In the genomic region with DNA sequence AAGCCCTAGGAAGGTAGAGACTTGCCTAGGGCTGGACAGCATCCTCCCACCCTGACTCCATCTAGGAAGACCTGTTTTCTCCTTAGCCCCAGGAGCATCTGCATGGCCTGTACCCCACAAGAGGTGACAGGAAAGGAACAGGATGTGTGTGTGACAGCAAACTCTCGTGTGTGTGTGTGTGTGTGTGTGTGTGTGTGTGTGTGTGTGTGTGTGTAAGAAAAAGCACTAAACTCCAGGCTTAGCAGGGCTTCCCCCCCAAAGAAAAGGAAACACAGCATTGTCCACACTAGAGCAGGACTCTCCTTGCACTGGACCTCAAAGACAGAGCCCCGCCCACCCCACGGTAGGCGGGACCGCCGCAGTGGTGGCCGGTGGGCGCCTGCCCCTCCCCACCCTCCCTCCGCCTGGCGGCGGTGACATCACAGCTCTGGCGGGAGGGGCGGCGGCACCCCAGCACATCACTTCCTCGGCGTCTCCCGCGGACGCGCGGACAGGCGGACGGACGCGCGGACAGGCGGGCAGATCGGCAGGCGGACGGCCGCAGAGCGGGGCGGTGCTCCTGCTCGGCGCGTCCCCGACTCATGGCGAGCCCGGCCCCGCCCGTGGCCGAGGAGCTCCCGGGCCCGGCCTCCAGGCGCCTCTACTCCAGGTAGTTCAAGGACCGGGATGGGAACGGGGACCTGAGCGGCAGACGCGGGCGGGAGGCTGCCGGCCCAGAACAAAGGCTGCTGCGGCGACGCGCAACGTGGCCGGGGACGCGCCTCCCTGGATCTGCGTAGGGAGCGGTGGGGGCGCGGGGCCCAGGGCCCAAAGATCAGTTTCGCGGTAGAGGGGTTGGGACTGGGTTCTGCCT, we compare ENCODE assay signal across 8 mouse cellular contexts. TPM values are rescaled to one million over a fixed set of nuclear protein-coding genes. Genes with fewer than 3 reads are reported as not detected.
DNase-seq lines count a peak whose midpoint lies in the region; ATAC-seq lines count a peak whose summit lies in the region.

A gene (plus strand): TSS at position 444 of the 853 bp plus-strand sequence.

- H3K27ac ChIP-seq in hindbrain, embryonic 12.5 days, result peak within 1 kb of the TSS; percentile 94

- no peaks in the 10 kb centered on the region for H3K36me3 ChIP-seq in hindbrain, embryonic 12.5 days

- H3K4me2 ChIP-seq in hindbrain, embryonic 12.5 days (replicated peaks), result peak within 1 kb of the TSS; percentile 94

- peak within 1 kb of the TSS; percentile 82 for H3K4me3 ChIP-seq in hindbrain, embryonic 12.5 days

- H3K9me3 ChIP-seq in hindbrain, embryonic 12.5 days (replicated peaks), result no peaks in the 10 kb centered on the region

- peak within 1 kb of the TSS; percentile 94 for H3K9ac ChIP-seq in hindbrain, embryonic 12.5 days

- H3K27me3 ChIP-seq in hindbrain, embryonic 12.5 days, result no peaks in the 10 kb centered on the region

- ATAC-seq in hindbrain, embryonic 12.5 days (ENCODE audit: low FRiP score), result peak; percentile 86

- peak; percentile 76 for DNase-seq in MN1 (ENCODE audit: low spot score)
- DNase-seq in cerebellum, adult 8-10 months, result peak; percentile 78
- DNase-seq in frontal cortex, postnatal 10 days (ENCODE audit: low spot score in 2 of 2), result peak; percentile 72 to 81
- DNase-seq in layer of hippocampus, postnatal 36 days, result peak; percentile 70 to 72
- peak; percentile 90 to 95 for DNase-seq in lung, postnatal 4 days
- DNase-seq in retina, postnatal 7 days (ENCODE audit: low read depth, low spot score), result peak; percentile 67
- peak; percentile 66 to 72 for DNase-seq in urinary bladder, adult 18-20 months (ENCODE audit: low spot score in 2 of 2)

- under 1% methylated on average over 65 of the region's 66 CpGs for WGBS in hindbrain, embryonic 12.5 days

- peaks cover 50% of the 10 kb centered on the region for H3K4me1 ChIP-seq in hindbrain, embryonic 12.5 days

RNA-seq across cellular contexts. Expression of the gene that starts here (rescaled TPM):
- polyA plus RNA-seq in hindbrain, embryonic 12.5 days (2016; fragmentation: Nextera tagmentation; extraction: Ambion mirVana), result 125 and 133 TPM in 2 replicates
- total RNA-seq in layer of hippocampus, postnatal 36 days (2021), result 10 to 100 TPM; 34.5 to 41.8 TPM

Comparison
In these comparisons a context has a peak if more than half of its experiments do, and no peak if none do; other contexts are left out.
1. Peak in every context shown above with its lines: DNase-seq, ATAC-seq, H3K4me3 ChIP-seq and H3K27ac ChIP-seq.